Mouse (Mus musculus) bone marrow, adult 2 months (tissue): ENCODE results near the gene Olfr921.

Experiments used
- CTCF ChIP-seq: fragments of 200-500 bp; IDR thresholded peaks from 2 replicates; pipeline ENCODE4 v1.5.1; 2011; ENCODE audit warnings: low read length, control low read depth; ENCODE audit not compliant: control insufficient read depth, insufficient read depth
- POLR2A ChIP-seq: fragments of 200-500 bp; IDR thresholded peaks from 2 replicates; pipeline ENCODE4 v1.6.1; 2011; ENCODE audit warnings: low read depth, mild to moderate bottlenecking, control low read depth, low read length, borderline replicate concordance; ENCODE audit not compliant: control insufficient read depth

DNA sequence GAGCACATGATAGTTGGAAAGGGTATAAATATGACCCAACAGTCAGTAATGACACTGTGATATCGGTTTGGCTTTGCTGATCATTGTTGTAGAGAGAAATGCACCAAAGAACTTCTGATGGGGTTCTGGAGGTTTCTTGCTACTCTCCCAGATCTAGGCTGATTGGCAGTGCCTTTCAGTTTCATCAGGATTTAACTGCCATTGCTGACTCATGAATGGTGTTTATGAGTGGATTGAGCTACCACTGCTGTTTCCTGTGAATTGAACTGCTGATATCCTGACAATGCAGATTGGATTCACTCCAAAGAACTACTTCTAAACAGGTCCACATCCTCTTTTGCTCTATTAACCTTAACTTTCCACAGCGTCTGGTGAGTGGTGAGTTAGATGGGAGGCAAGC lies 19.8 kb downstream of the Olfr921 start:
- no peak for TF ChIP-seq POLR2A
- no peak for TF ChIP-seq CTCF
